Mouse (Mus musculus): ENCODE data around the gene Gm42421. TPM values are rescaled to one million over a fixed set of nuclear protein-coding genes. Genes with fewer than 3 reads are reported as not detected.

Gm42421 gene
- total RNA-seq, 2 experiments from 2014 or later: 0.72 TPM; not detected in 1

Other genes with a start within 250 kb of the Gm42421 start
- 10 to 100 TPM in 1 of 2 experiments, 1 to 10 TPM in 1; 9.7 to 11.3 TPM for gene Usp42, start 195.9 kb upstream of the Gm42421 start, total RNA-seq (2021)
- gene Eif2ak1, start 110.4 kb upstream of the Gm42421 start, total RNA-seq (2021): 10 to 100 TPM; 19.9 to 21.9 TPM
- gene Ankrd61, start 30.5 kb upstream of the Gm42421 start, total RNA-seq (2021): not detected
- 10 to 100 TPM; 31.0 to 34.6 TPM for gene Aimp2, start 18.3 kb upstream of the Gm42421 start, total RNA-seq (2021)
- gene Pms2, start 18.2 kb upstream of the Gm42421 start, total RNA-seq (2021): 1 to 10 TPM; 7.0 to 7.8 TPM
- under 1 TPM; 0.24 to 0.30 TPM for gene Rsph10b, start 4.9 kb downstream of the Gm42421 start, total RNA-seq (2021)
- gene Ccz1, start 86.7 kb downstream of the Gm42421 start, total RNA-seq (2021): 10 to 100 TPM; 36.0 to 39.6 TPM
- not detected for gene Ocm, start 98.5 kb downstream of the Gm42421 start, total RNA-seq (2021)
- gene Lmtk2, start 172.3 kb downstream of the Gm42421 start, total RNA-seq (2021): 10 to 100 TPM; 19.9 to 22.6 TPM

Measured in heart, postnatal 10 days (tissue).